Mouse (Mus musculus) layer of hippocampus, adult 9-10 months (tissue): Measurements from ENCODE around the gene AC141477.1.

ENCODE experiments used
- DNase-seq: peaks from one replicate; pipeline ENCODE4 v3.0.0; 2022; ENCODE audit warnings: low spot score

The AC141477.1 gene

GRCm38 (mm10) chr10:76408520-76408919 is 31.7 kb downstream of the AC141477.1 start:
- no peak for DNase-seq

GRCm38 (mm10) chr10:76392596-76392995 is 47.6 kb downstream of the AC141477.1 start:
- no peak for DNase-seq

DNA sequence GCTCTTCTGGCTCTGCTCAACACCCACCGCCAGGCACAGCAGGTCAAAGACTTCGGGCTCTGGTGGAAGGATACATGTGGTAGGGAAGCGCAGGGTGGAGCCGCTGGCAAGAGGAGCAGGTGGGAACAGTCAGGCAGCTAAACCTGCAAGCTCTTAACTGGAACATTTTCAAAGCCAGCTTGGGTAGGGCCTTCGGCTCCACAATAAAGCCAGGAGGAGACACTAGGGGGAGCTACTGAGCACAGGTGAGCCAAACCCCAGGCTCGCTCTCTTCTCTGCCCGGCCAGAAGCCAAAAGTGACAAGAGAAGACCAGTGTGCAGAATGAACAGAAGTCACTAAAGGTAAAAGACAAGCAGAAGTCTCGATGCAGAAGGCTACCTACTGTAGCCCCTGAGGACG is 48.5 kb downstream of the AC141477.1 start:
- DNase-seq, result no peak

- no peak for DNase-seq
Observed at GRCm38 (mm10) chr10:76391166-76391565, 49.1 kb downstream of the AC141477.1 start.
